Mouse (Mus musculus): ENCODE measurements at regions not wholly inside any gene's neighbourhood (a gene's known extent, or its start where the extent isn't known, plus 50 kb on each side); places are given as distances from the start of the nearest gene placed in this dataset.

- TF ChIP-seq CTCF (IDR thresholded peaks at IDR 0.05; ENCODE audit: control insufficient read depth, insufficient read depth, insufficient replicate concordance, low read depth, low read length): no peak
- no peak for TF ChIP-seq POLR2A (IDR thresholded peaks at IDR 0.05; ENCODE audit: control insufficient read depth, low read depth, low read length)
These were observed 87.8 kb upstream of the Enpp6 start for GRCm38 (mm10) chr8:46898697-46899445.
